9 mouse cellular contexts compared by ENCODE assay signal in genomic region chr8:92493403-92493802, GRCm38 (mm10).
DNase-seq lines count a peak whose midpoint lies in the region; ATAC-seq and TF ChIP-seq lines count a peak whose summit lies in the region.
"Had no signal": no experiment of that assay in that cellular context is flagged by ENCODE, and none has a peak within 500 bp of the region (broad histone marks: within the 10 kb centered on the region; RNA-seq: fewer than 3 reads in every experiment).

No protein-coding gene starts in this region.

- intact Hi-C loops in heart, postnatal 25 days (cut with DNase I): loop anchor here (2.0 kb wide), 1 partner anchor 227 kb away; no protein-coding TSS in a partner anchor

- TF ChIP-seq CTCF in hindbrain, postnatal 0 days (IDR thresholded peaks at IDR 0.05; ENCODE audit: low read depth): peak; percentile 56

- H3K4me1 ChIP-seq in hindbrain, postnatal 0 days (ENCODE audit: insufficient read depth, low read length): 0 out of 2 replicates have a peak, but pooled peaks cover 5% of the 10 kb centered on the region
- no peaks in the 10 kb centered on the region for H3K4me1 ChIP-seq in hindbrain, embryonic 11.5 days (replicated peaks; ENCODE audit: control insufficient read depth, insufficient read depth, low read length)
- H3K4me1 ChIP-seq in embryonic facial prominence, embryonic 14.5 days (ENCODE audit: control insufficient read depth, insufficient read depth, low read length): peaks cover 6% of the 10 kb centered on the region; the same call in 1 of the 2 replicates

- H3K9ac ChIP-seq in hindbrain, postnatal 0 days (replicated peaks; ENCODE audit: low read length): no peak overlapping the region
- no peak overlapping the region for H3K9ac ChIP-seq in hindbrain, embryonic 11.5 days (ENCODE audit: low read depth, low read length)
- H3K9ac ChIP-seq in embryonic facial prominence, embryonic 14.5 days (ENCODE audit: low read depth, low read length): no peak overlapping the region

- H3K36me3 ChIP-seq in hindbrain, postnatal 0 days (ENCODE audit: insufficient read depth, low read length): no peaks in the 10 kb centered on the region
- H3K36me3 ChIP-seq in hindbrain, embryonic 11.5 days (ENCODE audit: control insufficient read depth, insufficient read depth, low read length): no peaks in the 10 kb centered on the region
- H3K36me3 ChIP-seq in embryonic facial prominence, embryonic 14.5 days (ENCODE audit: control insufficient read depth, insufficient read depth, low read length): no peaks in the 10 kb centered on the region

- no peak overlapping the region for H3K4me2 ChIP-seq in hindbrain, postnatal 0 days (ENCODE audit: low read depth, low read length)
- H3K4me2 ChIP-seq in hindbrain, embryonic 11.5 days (replicated peaks; ENCODE audit: low read depth, low read length): no peak overlapping the region
- no peak overlapping the region for H3K4me2 ChIP-seq in embryonic facial prominence, embryonic 14.5 days (ENCODE audit: low read depth, low read length)

- H3K27ac ChIP-seq in hindbrain, postnatal 0 days: no peak overlapping the region
- no peak overlapping the region for H3K27ac ChIP-seq in hindbrain, embryonic 11.5 days (ENCODE audit: low read depth, low read length)
- no peak overlapping the region for H3K27ac ChIP-seq in embryonic facial prominence, embryonic 14.5 days (replicated peaks; ENCODE audit: low read depth, low read length)

- DNase-seq in hindbrain, postnatal 0 days (ENCODE audit: low spot score): peak; percentile 79
- DNase-seq in hindbrain, embryonic 11.5 days (ENCODE audit: low spot score): no peak
- DNase-seq in 3134 (ENCODE audit: extremely low read depth, insufficient read length, low spot score): peak; percentile 7
- peak; percentile 87 for DNase-seq in embryonic facial prominence, embryonic 14.5 days (ENCODE audit: low spot score)
- peak; percentile 20 for DNase-seq in heart, postnatal 25 days (ENCODE audit: low spot score)
- DNase-seq in embryo, embryonic 9.5 days (ENCODE audit: extremely low spot score): no peak
- DNase-seq in kidney, adult 9 months: no peak
- DNase-seq in thymus, postnatal 36 days: no peak
- DNase-seq: layer of hippocampus, postnatal 36 days had no signal

- H3K4me3 ChIP-seq in hindbrain, postnatal 0 days (ENCODE audit: low read length): no peak overlapping the region
- no peak overlapping the region for H3K4me3 ChIP-seq in hindbrain, embryonic 11.5 days (ENCODE audit: low read depth, low read length)
- no peak overlapping the region for H3K4me3 ChIP-seq in embryonic facial prominence, embryonic 14.5 days (ENCODE audit: low read depth, low read length)

- no peaks in the 10 kb centered on the region for H3K9me3 ChIP-seq in hindbrain, postnatal 0 days (ENCODE audit: low read length)
- H3K9me3 ChIP-seq in hindbrain, embryonic 11.5 days (ENCODE audit: control insufficient read depth, low read length): no peaks in the 10 kb centered on the region
- no peaks in the 10 kb centered on the region for H3K9me3 ChIP-seq in embryonic facial prominence, embryonic 14.5 days (ENCODE audit: control insufficient read depth, low read length)

- no peaks in the 10 kb centered on the region for H3K27me3 ChIP-seq in hindbrain, postnatal 0 days (ENCODE audit: insufficient read depth, low read length)
- H3K27me3 ChIP-seq in hindbrain, embryonic 11.5 days (ENCODE audit: control insufficient read depth, insufficient read depth, low read length): no peaks in the 10 kb centered on the region
- no peaks in the 10 kb centered on the region for H3K27me3 ChIP-seq in embryonic facial prominence, embryonic 14.5 days (replicated peaks; ENCODE audit: control insufficient read depth, insufficient read depth, low read length)

- ATAC-seq in hindbrain, postnatal 0 days: peak; percentile 92
- ATAC-seq in hindbrain, embryonic 11.5 days (ENCODE audit: low FRiP score): no peak
- peak; percentile 75 for ATAC-seq in embryonic facial prominence, embryonic 14.5 days (ENCODE audit: low read depth)

- WGBS in hindbrain, postnatal 0 days: 21% methylated on average over 4 of the region's 4 CpGs
- 68% methylated on average over 4 of the region's 4 CpGs for WGBS in hindbrain, embryonic 11.5 days
- WGBS in embryonic facial prominence, embryonic 14.5 days: 49% methylated on average over 4 of the region's 4 CpGs

Comparison
In these comparisons a context has a peak if more than half of its experiments do, and no peak if none do; other contexts are left out.
1. DNase-seq: peak in hindbrain, postnatal 0 days (single experiment), 3134 (single experiment), embryonic facial prominence, embryonic 14.5 days (single experiment) and heart, postnatal 25 days (single experiment); none in hindbrain, embryonic 11.5 days (single experiment), embryo, embryonic 9.5 days (single experiment), kidney, adult 9 months (single experiment) and thymus, postnatal 36 days (0 of 2).